Mouse (Mus musculus): ENCODE measurements around the gene Gnb3.

The Gnb3 gene

GRCm38 (mm10) chr6:124796200-124796599 is 43.9 kb downstream of the Gnb3 start:
- DNase-seq: no peak

- DNase-seq: no peak
Observed at GRCm38 (mm10) chr6:124795781-124796180, 44.3 kb downstream of the Gnb3 start.

- no peak for DNase-seq
Observed at GRCm38 (mm10) chr6:124791911-124792310, 48.2 kb downstream of the Gnb3 start.

GRCm38 (mm10) chr6:124790121-124790520 is 50.0 kb downstream of the Gnb3 start:
- no peak for DNase-seq

GRCm38 (mm10) chr6:124789519-124789918 is 50.6 kb downstream of the Gnb3 start:
- no peak for DNase-seq

DNA sequence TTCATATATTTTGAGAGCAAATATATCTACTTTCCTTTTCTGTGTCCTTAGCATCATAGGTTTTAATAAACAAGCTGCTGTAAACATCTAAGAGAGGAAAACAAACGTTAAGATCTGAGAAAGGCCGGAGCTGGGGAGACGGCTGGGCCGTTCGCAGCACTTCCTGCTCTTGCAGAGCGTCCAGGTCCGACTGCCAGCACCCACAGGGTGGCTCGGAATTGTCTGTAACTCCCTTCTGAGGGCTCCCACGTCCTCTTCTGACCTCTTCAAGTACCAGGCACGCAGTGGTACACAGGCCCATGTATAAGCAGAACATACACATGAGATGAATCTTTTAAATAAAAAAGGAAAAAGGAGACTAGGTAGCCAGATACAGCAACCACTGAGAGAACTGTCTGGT is 52.4 kb downstream of the Gnb3 start:
- no peak for DNase-seq

DNA sequence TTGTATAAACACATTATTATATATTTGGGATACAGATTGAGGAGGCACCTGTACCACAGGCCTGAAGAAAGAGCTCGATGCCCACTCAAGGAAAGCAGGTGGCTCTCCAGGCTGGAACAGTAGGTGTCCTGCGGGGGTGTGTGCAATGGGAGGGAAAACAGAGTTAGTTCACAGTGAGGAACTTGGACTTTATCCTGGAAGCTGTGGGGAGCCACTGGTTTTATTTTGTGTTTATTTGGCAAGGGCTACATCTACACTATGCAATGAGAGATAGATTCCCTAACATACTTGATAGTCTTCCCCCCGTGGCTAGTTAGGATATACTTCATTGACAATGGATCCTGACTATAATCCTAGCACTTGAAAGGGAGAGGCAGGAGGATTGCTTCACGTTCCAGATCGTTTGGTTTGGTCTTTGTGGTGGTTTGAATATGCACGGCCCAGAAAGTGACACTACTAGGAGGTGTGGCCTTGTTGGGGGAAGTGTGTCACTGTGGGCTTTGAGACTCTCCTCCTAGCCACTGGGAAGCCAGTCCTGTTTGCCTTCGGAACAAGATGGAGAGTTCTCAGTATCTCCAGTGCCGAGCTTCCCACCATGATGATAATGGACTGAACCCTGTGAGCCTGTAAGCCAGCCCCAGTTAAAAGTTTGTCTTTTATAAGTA is 53.2 kb downstream of the Gnb3 start:
- DNase-seq: no peak

Data from retina, postnatal 1 day (tissue).